Mouse (Mus musculus): ENCODE measurements at regions not wholly inside any gene's neighbourhood (a gene's known extent, or its start where the extent isn't known, plus 50 kb on each side); places are given as distances from the start of the nearest gene placed in this dataset.
A peak's percentile ranks its signal among the peaks of the same experiment; 100 is the strongest.

GRCm38 (mm10) chr13:110814066-110814465 is 419.2 kb downstream of the Plk2 start:
- WGBS = 80% methylated on average over 1 of the region's 1 CpGs
- H3K27me3 ChIP-seq (ENCODE audit: poor library complexity, severe bottlenecking) = no peaks in the 10 kb centered on the region
- H3K9me3 ChIP-seq = no peaks in the 10 kb centered on the region
- no peak for DNase-seq (ENCODE audit: extremely low spot score, low spot score)
- H3K4me3 ChIP-seq = no peak overlapping the region
- H3K27ac ChIP-seq = no peak overlapping the region
- H3K36me3 ChIP-seq (replicated peaks) = no peaks in the 10 kb centered on the region
- peaks cover 9% of the 10 kb centered on the region for H3K4me1 ChIP-seq

DNA sequence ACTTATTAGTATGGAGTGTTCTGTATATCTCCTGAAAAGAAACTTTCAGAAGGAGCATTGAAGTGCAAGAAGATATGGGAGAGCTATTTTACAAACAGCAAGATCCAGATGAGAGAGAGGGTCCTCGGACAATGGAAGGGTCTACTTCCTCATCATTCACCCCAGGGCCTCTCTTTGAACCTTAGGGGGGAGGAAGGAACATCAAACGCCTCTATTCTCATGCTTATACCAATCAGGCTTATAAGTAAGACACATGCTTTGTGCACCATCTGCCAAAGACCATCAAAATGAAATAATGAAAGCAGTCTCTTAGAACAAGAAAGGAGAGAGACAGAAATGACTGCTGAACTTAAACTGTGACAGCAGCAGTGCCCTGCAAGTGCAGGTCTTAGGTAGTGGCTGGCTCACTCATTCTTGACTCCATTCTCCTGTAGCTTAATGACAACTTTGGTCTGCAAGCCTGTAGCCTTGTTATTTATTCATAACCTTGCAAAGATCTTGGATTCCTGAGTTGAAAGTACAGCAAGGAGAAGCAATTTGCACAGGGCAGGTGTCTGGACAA is 424.5 kb downstream of the Plk2 start:
- no peaks in the 10 kb centered on the region for H3K27me3 ChIP-seq (ENCODE audit: poor library complexity, severe bottlenecking)
- no peaks in the 10 kb centered on the region for H3K9me3 ChIP-seq
- no peak for DNase-seq (ENCODE audit: extremely low spot score, low spot score)
- WGBS = 54% methylated on average over 2 of the region's 2 CpGs
- no peaks in the 10 kb centered on the region for H3K36me3 ChIP-seq (replicated peaks)
- H3K4me3 ChIP-seq = no peak overlapping the region
- peaks cover 8% of the 10 kb centered on the region for H3K4me1 ChIP-seq
- no peak overlapping the region for H3K27ac ChIP-seq

DNA sequence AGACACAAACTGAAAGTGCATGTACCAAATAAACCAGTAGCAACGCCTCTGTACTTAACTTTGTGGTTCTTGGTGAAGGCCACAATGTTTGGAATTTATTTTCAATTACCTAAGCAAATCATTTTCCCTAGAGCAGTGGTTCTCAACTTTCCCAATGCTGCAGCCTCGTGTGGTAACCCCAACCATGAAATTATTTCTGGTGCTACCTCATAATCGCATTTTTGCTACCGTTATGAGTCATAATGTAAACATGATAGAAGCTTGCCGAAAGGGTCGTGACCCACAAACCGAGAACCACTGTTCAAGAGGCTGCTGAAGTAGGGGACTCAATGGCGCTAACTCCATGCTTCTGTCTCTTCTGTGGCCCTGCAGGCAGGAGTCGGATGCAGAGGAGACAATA is 429.9 kb upstream of the Actbl2 start:
- WGBS = 92% methylated on average over 9 of the region's 9 CpGs

DNA sequence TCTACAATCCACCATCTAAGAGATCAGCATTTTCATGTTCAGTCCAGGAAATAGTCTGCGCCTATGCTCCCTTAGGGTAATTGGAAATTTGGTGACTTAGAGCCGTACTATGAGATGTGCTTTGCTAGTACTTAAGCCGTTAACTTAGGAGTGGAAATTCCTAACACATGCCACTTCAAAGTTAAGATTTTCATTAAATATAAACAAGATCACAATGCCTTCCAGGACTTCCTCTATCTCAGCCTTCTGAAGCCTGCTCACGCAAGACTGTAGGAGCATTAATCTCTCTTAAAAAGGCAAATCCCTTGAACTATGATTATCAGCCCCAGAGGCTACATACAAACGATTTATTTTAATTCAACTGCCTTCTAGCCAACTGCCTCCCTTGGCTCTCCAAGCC is 422.4 kb upstream of the Actbl2 start:
- no peaks in the 10 kb centered on the region for H3K9me3 ChIP-seq
- WGBS = 74% methylated on average over 5 of the region's 5 CpGs
- no peak overlapping the region for H3K27ac ChIP-seq
- DNase-seq (ENCODE audit: extremely low spot score, low spot score) = no peak
- peaks cover 5% of the 10 kb centered on the region; the same call in 1 of the 2 replicates for H3K4me1 ChIP-seq
- H3K36me3 ChIP-seq (replicated peaks) = no peaks in the 10 kb centered on the region
- H3K27me3 ChIP-seq (ENCODE audit: poor library complexity, severe bottlenecking) = no peaks in the 10 kb centered on the region
- no peak overlapping the region for H3K4me3 ChIP-seq

More for the DNA sequence above, 429.9 kb upstream of the Actbl2 start:
- Histone ChIP-seq H3K27ac (no peak overlapping the region), H3K4me1 (no peaks in the 10 kb centered on the region), H3K9me3 (no peaks in the 10 kb centered on the region), H3K4me3 (no peak overlapping the region), H3K36me3 (replicated peaks) (no peaks in the 10 kb centered on the region), H3K27me3 (ENCODE audit: poor library complexity, severe bottlenecking) (no peaks in the 10 kb centered on the region)
- no peak for DNase-seq (ENCODE audit: extremely low spot score, low spot score)

GRCm38 (mm10) chr13:110836936-110837335 is 417.9 kb upstream of the Actbl2 start:
- DNase-seq (ENCODE audit: extremely low spot score, low spot score) = no peak
- no peak overlapping the region for H3K27ac ChIP-seq
- H3K9me3 ChIP-seq = no peaks in the 10 kb centered on the region
- no peak overlapping the region for H3K4me3 ChIP-seq
- H3K4me1 ChIP-seq = peaks cover 5% of the 10 kb centered on the region; the same call in 1 of the 2 replicates
- no peaks in the 10 kb centered on the region for H3K36me3 ChIP-seq (replicated peaks)
- 72% methylated on average over 7 of the region's 7 CpGs for WGBS
- no peaks in the 10 kb centered on the region for H3K27me3 ChIP-seq (ENCODE audit: poor library complexity, severe bottlenecking)

- DNase-seq (ENCODE audit: extremely low spot score, low spot score) = no peak
- 94% methylated on average over 7 of the region's 7 CpGs for WGBS
- Histone ChIP-seq H3K4me3 (no peak overlapping the region), H3K27ac (no peak overlapping the region), H3K27me3 (ENCODE audit: poor library complexity, severe bottlenecking) (no peaks in the 10 kb centered on the region), H3K9me3 (no peaks in the 10 kb centered on the region), H3K4me1 (peaks cover under 1% of the 10 kb centered on the region; the same call in 1 of the 2 replicates), H3K36me3 (replicated peaks) (no peaks in the 10 kb centered on the region)
These were observed 412.9 kb upstream of the Actbl2 start for GRCm38 (mm10) chr13:110841949-110842348.

DNA sequence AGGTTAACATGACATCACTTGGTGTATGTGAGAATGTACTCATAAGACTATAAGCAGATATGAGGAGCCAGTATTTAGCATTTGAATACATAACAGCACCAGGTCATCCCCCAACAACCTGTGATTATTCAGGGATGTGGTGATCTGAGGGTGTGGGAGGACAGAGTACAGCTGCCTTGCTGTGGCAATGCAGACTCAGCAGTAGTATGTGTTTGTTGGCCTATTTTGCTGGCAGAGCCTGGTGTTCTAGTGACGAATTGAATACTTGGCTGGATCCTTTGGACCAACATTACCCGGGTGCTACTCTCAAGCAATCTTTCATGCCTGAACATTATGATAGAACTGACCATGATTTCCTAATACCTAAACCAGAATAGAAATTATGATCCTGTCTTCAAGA is 409.1 kb upstream of the Actbl2 start:
- H3K27ac ChIP-seq = no peak overlapping the region
- WGBS = 91% methylated on average over 2 of the region's 2 CpGs
- DNase-seq (ENCODE audit: extremely low spot score, low spot score) = no peak

DNA sequence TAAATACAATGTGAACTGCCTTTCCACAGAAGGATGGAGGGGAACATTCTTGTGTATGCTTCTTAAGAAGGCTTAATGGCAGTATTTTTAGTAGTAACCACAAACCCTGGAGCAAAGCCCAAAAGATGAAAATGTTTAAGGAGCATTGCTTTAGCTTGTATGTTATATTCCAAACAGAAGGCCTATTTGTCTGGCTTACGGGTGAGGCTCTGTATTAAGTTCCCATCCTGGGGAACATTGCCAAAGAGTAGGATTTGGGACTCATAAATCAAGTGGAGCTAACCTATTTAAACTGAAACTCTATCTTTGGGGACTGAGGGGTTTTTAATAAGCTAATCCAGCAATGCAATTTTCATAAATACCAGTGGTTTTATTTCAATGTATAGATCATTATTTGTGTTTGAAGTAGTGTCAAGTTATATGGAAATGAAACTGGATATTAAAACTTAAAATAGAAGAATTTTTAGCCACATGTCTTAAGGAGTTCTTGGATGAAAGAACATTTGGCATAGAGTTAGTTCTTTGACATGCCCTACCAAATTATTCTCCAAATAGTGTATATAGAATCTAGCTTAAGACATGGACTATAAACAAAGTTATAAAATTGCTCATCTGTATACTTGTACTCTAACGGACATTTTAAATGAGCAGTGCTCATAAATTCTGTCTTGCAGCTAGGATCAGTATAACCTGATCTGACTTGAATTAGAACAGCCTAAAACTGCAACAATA is 401.7 kb upstream of the Actbl2 start:
- Histone ChIP-seq H3K4me3 (no peak overlapping the region), H3K36me3 (replicated peaks) (no peaks in the 10 kb centered on the region), H3K9me3 (no peaks in the 10 kb centered on the region), H3K27me3 (ENCODE audit: poor library complexity, severe bottlenecking) (no peaks in the 10 kb centered on the region), H3K4me1 (no peaks in the 10 kb centered on the region), H3K27ac (no peak overlapping the region)
- 86% methylated on average over 2 of the region's 2 CpGs for WGBS
- DNase-seq (ENCODE audit: extremely low spot score, low spot score) = no peak

More for the DNA sequence above, 409.1 kb upstream of the Actbl2 start:
- H3K36me3 ChIP-seq (replicated peaks) = no peaks in the 10 kb centered on the region
- H3K4me1 ChIP-seq = no peaks in the 10 kb centered on the region
- no peaks in the 10 kb centered on the region for H3K27me3 ChIP-seq (ENCODE audit: poor library complexity, severe bottlenecking)
- H3K9me3 ChIP-seq = no peaks in the 10 kb centered on the region
- no peak overlapping the region for H3K4me3 ChIP-seq

- DNase-seq (ENCODE audit: extremely low spot score, low spot score) = no peak
- H3K36me3 ChIP-seq (replicated peaks) = no peaks in the 10 kb centered on the region
- no peaks in the 10 kb centered on the region for H3K27me3 ChIP-seq (ENCODE audit: poor library complexity, severe bottlenecking)
- H3K9me3 ChIP-seq = no peaks in the 10 kb centered on the region
- no peak overlapping the region for H3K4me3 ChIP-seq
- no peaks in the 10 kb centered on the region for H3K4me1 ChIP-seq
- WGBS = 81% methylated on average over 1 of the region's 1 CpGs
- no peak overlapping the region for H3K27ac ChIP-seq
These were observed 400.6 kb upstream of the Actbl2 start for GRCm38 (mm10) chr13:110854213-110854612.

DNA sequence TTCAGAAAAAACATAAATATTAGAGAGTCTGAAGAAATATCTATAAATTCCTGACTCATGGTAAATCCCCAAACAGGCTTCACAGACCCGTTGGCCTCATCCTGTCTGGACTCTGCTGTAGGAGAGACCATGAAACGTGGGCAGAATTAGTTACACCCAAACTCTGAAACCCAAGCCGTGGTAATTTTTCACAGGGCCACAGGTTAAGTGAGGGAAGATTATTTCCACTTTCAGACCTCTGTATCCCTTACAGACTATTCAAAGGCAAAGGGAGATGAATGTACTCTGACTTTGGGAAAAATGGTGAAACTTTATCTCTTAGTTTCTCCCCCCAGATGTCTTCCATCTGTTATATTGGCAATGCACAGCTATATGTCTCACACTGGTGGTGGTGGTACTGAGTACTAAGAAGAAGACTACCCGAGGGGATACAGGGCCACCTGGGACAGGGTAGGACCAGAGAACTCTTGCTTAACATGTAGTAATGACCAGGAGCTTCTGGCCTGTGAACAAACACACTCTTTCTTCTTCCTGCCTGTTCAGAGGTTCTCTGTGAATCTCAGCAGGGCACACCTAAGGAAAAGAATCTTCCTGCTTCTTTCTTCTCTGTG is 388.8 kb upstream of the Actbl2 start:
- Histone ChIP-seq H3K4me1 (peaks cover 17% of the 10 kb centered on the region), H3K27me3 (ENCODE audit: poor library complexity, severe bottlenecking) (peaks cover 21% of the 10 kb centered on the region), H3K4me3 (no peak overlapping the region), H3K27ac (no peak overlapping the region), H3K36me3 (replicated peaks) (no peaks in the 10 kb centered on the region), H3K9me3 (no peaks in the 10 kb centered on the region)
- DNase-seq (ENCODE audit: extremely low spot score, low spot score) = no peak
- 61% methylated on average over 4 of the region's 4 CpGs for WGBS

- Histone ChIP-seq H3K27me3 (ENCODE audit: poor library complexity, severe bottlenecking) (peaks cover 21% of the 10 kb centered on the region), H3K4me3 (no peak overlapping the region), H3K9me3 (no peaks in the 10 kb centered on the region), H3K27ac (no peak overlapping the region), H3K36me3 (replicated peaks) (no peaks in the 10 kb centered on the region), H3K4me1 (peaks cover 24% of the 10 kb centered on the region)
- 53% methylated on average over 2 of the region's 2 CpGs for WGBS
- no peak for DNase-seq (ENCODE audit: extremely low spot score, low spot score)
These were observed 388.1 kb upstream of the Actbl2 start for GRCm38 (mm10) chr13:110866713-110867112.

DNA sequence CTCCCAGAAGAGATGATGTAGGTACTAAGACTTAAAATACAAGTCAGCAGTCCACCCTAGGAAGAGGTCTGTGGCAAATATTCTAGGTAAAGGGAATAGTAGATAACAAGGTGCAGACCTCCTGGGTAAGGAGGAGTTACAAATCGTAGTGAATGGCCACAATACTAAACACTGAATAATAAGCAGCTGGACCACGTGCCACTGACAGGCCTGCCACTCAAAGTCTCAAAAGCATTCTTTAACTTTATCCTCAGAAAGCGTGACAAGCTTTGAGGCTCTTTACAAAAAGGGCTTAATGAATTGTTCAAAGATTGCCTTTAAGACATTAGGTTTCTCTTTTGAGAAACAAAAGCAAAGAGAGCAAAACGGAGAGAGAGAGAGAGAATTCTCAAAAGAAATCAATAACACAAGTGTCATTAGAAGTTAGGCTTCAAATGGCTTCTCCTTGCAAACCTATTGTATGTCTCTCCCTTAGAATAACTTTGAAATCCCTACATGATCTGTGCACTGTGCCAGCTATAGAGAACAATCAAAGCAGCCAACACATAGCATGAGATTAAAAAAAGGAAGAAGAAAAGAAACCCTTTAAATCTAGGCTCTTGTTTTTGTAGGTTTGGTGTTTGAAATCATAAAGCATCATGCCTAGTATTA is 383.6 kb upstream of the Actbl2 start:
- H3K27ac ChIP-seq = no peak overlapping the region

GRCm38 (mm10) chr13:110871776-110872135 is 383.1 kb upstream of the Actbl2 start:
- H3K36me3 ChIP-seq (replicated peaks) = no peaks in the 10 kb centered on the region
- H3K4me1 ChIP-seq = peaks cover 46% of the 10 kb centered on the region
- H3K27me3 ChIP-seq (ENCODE audit: poor library complexity, severe bottlenecking) = peaks cover 21% of the 10 kb centered on the region
- H3K4me3 ChIP-seq = no peak overlapping the region
- no peak for DNase-seq (ENCODE audit: extremely low spot score, low spot score)
- 22% methylated on average over 1 of the region's 1 CpGs for WGBS
- no peaks in the 10 kb centered on the region for H3K9me3 ChIP-seq
- 0 out of 2 replicates have a peak overlapping the region, but pooled peaks have one; percentile 20 for H3K27ac ChIP-seq

More for the DNA sequence above, 383.6 kb upstream of the Actbl2 start:
- peaks cover 21% of the 10 kb centered on the region for H3K27me3 ChIP-seq (ENCODE audit: poor library complexity, severe bottlenecking)
- 20% methylated on average over 4 of the region's 4 CpGs for WGBS
- peaks cover 51% of the 10 kb centered on the region for H3K4me1 ChIP-seq
- DNase-seq (ENCODE audit: extremely low spot score, low spot score) = no peak
- no peak overlapping the region for H3K4me3 ChIP-seq
- H3K9me3 ChIP-seq = no peaks in the 10 kb centered on the region
- H3K36me3 ChIP-seq (replicated peaks) = no peaks in the 10 kb centered on the region

All from forebrain, embryonic 10.5 days (tissue).